Mouse (Mus musculus) hindbrain, embryonic 10.5 days (tissue): Measurements from ENCODE around the gene Rbm28. TPM values are rescaled to one million over a fixed set of nuclear protein-coding genes. Genes with fewer than 3 reads are reported as not detected.

Source experiments
- DNase-seq: peaks from one replicate; pipeline ENCODE4 v3.0.0-alpha.2; 2017; ENCODE audit warnings: low spot score
- H3K27ac ChIP-seq: fragments of 300-500 bp; sonication (generic); 2 replicates; pipeline ENCODE4 v1.5.1; 2016; ENCODE audit warnings: mild to moderate bottlenecking, moderate library complexity
- H3K27me3 ChIP-seq: fragments of 300-500 bp; sonication (generic); 2 replicates; pipeline ENCODE4 v1.6.1; 2016; ENCODE audit warnings: mild to moderate bottlenecking; ENCODE audit not compliant: poor library complexity, insufficient read depth, severe bottlenecking
- H3K36me3 ChIP-seq: fragments of 300-500 bp; sonication (generic); 2 replicates; pipeline ENCODE4 v1.6.1; 2016; ENCODE audit warnings: mild to moderate bottlenecking, moderate library complexity
- H3K4me1 ChIP-seq: fragments of 300-500 bp; sonication (generic); replicated peaks from 2 replicates; pipeline ENCODE4 v1.6.1; 2016; ENCODE audit warnings: mild to moderate bottlenecking
- H3K4me3 ChIP-seq: fragments of 300-500 bp; sonication (generic); 2 replicates; pipeline ENCODE4 v1.5.1; 2016; ENCODE audit warnings: mild to moderate bottlenecking, moderate library complexity
- H3K9me3 ChIP-seq: fragments of 300-500 bp; sonication (generic); 2 replicates; pipeline ENCODE4 v1.6.1; 2016; ENCODE audit warnings: mild to moderate bottlenecking, moderate library complexity
- WGBS: fragments of 180-500 bp; shearing (Covaris S2); methylation state at CpG from one replicate; pipeline ENCODE4 v1.1.7; 2016; 5-methylcytosine and 5-hydroxymethylcytosine counted together
- polyA plus RNA-seq: library from polyadenylated mRNA; unstranded; fragments of >200 nt; fragmentation: Nextera tagmentation; extraction: Ambion mirVana; gene quantifications from 2 replicates; pipeline ENCODE4 v1.2.1, GENCODE M21; 2016

The Rbm28 gene
- polyA plus RNA-seq, 1 experiment from 2014 or later: 39.3 TPM

DNA sequence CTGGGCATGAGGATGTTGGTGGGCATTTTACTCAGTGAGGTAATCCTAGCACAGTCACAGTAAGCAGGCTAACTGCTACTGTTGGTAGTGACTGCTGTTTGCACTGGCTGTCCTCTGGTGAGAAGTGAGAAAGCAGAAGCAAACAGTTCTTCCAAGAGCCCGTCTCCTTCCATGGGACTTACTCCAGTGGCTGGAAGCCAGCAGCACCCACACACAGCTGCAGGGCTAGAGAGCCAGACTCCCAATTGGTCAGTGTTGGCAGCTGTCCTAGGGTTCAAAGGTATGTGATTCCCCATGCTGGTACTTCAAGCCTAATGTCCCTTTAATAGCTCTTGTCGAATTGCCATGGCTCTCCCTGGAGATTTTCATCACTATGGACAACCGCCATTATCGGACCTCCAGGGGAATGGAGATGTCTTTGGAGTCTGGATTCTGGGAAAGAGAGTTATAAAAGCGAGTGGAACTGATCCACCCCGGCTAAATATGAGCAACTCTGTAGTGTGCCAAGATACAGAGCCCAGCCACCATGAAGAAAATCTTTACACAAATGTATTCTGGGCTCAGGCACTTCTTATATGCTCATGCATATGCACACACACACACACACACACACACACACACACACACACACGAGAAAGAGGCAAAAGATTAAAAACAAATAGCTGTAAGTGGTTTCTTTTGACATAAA, 47.2 kb downstream of the Rbm28 start:
- no peak for DNase-seq
- WGBS: 81% methylated on average over 7 of the region's 7 CpGs

DNA sequence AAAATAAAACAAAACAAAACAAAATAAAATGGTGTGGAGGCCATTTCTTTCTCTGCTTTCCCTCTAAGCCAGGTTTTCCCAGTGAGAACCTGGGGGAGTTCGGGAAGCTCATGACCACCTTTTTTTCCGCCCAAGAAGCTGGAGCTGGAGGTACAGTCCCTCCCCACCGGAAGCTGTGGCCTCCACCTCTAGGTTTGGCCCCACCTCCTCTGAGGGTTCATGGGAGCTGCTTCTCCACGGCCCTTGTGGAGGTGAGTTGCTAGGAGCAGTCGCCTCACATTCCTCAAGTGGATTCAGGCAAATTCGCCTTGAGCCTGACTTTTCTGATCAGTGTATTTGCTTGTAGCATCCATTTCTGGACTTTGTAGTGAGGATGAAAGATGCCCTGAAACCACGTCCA, 49.0 kb downstream of the Rbm28 start:
- Histone ChIP-seq H3K4me1 (no peaks in the 10 kb centered on the region), H3K27me3 (no peaks in the 10 kb centered on the region), H3K9me3 (peaks cover 16% of the 10 kb centered on the region; the same call in 1 of the 2 replicates), H3K36me3 (no peaks in the 10 kb centered on the region), H3K27ac (no peak overlapping the region), H3K4me3 (no peak overlapping the region)
- DNase-seq: no peak
- WGBS: 71% methylated on average over 7 of the region's 7 CpGs

More for the DNA sequence above, 47.2 kb downstream of the Rbm28 start:
- no peaks in the 10 kb centered on the region for H3K9me3 ChIP-seq
- H3K4me1 ChIP-seq: no peaks in the 10 kb centered on the region
- no peak overlapping the region for H3K27ac ChIP-seq
- no peak overlapping the region for H3K4me3 ChIP-seq
- no peaks in the 10 kb centered on the region for H3K27me3 ChIP-seq
- 0 out of 2 replicates have a peak, but pooled peaks cover 3% of the 10 kb centered on the region for H3K36me3 ChIP-seq

DNA sequence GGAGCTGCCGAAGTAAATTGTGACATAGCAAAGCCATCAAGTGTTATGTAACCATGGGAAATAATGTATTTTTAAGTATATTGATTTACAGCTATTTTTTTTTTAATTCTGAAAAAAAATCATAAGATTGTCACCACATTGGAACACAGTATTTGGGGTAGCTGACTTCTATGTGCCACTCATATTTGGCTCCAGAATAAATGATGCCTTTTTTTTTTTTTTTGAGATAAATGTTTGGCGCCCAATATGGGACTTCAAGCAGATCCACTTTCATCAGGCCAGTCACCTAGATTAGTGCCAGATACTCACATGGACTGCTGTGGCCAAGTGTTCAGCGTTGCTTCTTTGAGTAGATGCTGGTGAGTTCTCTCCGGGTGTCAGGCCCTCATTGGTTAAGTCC, 53.3 kb downstream of the Rbm28 start:
- Histone ChIP-seq H3K27ac (no peak overlapping the region), H3K27me3 (no peaks in the 10 kb centered on the region), H3K4me1 (no peaks in the 10 kb centered on the region), H3K9me3 (peaks cover 17% of the 10 kb centered on the region; the same call in 1 of the 2 replicates), H3K4me3 (no peak overlapping the region), H3K36me3 (no peaks in the 10 kb centered on the region)
- WGBS: 91% methylated on average over 4 of the region's 4 CpGs
- DNase-seq: no peak

DNA sequence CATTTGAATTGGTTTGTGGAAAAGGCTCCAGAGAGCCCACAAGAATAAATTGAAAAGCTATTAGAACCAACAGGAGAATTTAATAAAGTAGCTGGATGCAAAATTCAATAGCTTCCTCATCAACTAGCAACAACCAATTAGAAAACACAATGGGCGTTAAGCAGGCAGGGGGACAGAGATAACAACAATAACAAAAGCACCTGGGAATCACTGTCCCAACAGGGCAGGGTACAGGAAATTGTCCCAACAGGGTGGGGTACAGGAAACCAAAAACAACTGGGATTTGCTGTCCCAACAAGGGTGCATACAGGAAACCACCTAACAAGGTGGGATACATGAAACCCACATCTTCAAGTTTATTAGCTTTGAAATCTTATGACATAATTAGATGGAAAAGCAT, 56.4 kb downstream of the Rbm28 start:
- Histone ChIP-seq H3K9me3 (peaks cover 17% of the 10 kb centered on the region; the same call in 1 of the 2 replicates), H3K4me3 (no peak overlapping the region), H3K27ac (no peak overlapping the region), H3K36me3 (no peaks in the 10 kb centered on the region), H3K4me1 (no peaks in the 10 kb centered on the region), H3K27me3 (no peaks in the 10 kb centered on the region)
- no peak for DNase-seq
- 75% methylated on average over 1 of the region's 1 CpGs for WGBS

DNA sequence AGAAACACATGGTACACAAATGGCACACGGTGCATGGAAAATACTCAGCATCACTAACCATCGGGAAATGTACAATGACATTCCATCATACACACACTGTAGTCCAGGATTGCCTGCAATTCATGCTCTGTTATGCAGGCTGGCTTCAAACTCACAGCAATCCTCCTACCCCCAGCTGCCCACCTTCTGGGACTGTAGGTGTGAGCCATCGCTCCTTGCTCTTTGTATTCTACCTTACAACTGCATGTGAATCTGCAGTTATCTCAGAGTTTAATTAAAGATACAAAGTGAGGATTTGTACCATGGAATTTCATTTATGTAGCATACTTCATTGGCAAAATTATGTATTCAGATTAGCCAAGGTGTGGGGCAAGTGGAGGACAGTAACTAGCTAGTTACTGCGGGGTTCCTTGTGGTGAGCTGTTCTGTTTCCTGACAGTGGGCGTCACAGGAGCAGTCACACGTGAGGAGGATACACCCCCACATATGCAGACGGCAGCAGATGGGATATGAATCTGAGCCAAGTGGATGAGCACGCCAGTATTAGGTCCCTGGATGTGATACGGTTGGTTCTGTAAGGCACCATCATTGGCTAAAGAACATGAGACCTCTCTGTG, 63.5 kb downstream of the Rbm28 start:
- 90% methylated on average over 9 of the region's 9 CpGs for WGBS
- Histone ChIP-seq H3K9me3 (no peaks in the 10 kb centered on the region), H3K27ac (no peak overlapping the region; the same call in 1 of the 2 replicates), H3K4me3 (no peak overlapping the region), H3K27me3 (no peaks in the 10 kb centered on the region), H3K4me1 (peaks cover 18% of the 10 kb centered on the region), H3K36me3 (no peaks in the 10 kb centered on the region)
- no peak for DNase-seq

DNA sequence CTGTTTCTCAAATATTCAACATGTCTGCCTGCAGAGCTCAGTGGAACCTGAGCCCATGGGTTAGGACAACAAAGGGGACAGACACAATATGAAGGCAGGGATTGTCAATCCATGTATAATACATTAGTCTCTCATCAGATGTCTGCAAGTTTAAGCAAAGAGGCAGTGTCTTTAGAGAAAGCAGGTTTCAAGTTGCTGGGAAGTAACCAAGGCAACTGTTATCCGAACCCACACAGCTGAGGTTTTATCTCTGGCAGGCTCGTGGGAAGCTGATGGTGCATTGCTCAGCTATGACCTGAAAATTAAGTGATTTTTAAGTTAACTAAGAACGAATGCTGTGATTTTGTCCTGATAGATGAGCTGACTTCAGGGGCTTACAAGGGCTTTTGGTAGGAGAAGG, 64.4 kb downstream of the Rbm28 start:
- 28% methylated on average over 3 of the region's 3 CpGs for WGBS
- H3K4me3 ChIP-seq: no peak overlapping the region
- H3K4me1 ChIP-seq: peaks cover 18% of the 10 kb centered on the region
- no peaks in the 10 kb centered on the region for H3K9me3 ChIP-seq
- DNase-seq: peak; percentile 13
- peak overlapping the region; percentile 36; the same call in 1 of the 2 replicates for H3K27ac ChIP-seq
- no peaks in the 10 kb centered on the region for H3K36me3 ChIP-seq
- H3K27me3 ChIP-seq: no peaks in the 10 kb centered on the region

DNA sequence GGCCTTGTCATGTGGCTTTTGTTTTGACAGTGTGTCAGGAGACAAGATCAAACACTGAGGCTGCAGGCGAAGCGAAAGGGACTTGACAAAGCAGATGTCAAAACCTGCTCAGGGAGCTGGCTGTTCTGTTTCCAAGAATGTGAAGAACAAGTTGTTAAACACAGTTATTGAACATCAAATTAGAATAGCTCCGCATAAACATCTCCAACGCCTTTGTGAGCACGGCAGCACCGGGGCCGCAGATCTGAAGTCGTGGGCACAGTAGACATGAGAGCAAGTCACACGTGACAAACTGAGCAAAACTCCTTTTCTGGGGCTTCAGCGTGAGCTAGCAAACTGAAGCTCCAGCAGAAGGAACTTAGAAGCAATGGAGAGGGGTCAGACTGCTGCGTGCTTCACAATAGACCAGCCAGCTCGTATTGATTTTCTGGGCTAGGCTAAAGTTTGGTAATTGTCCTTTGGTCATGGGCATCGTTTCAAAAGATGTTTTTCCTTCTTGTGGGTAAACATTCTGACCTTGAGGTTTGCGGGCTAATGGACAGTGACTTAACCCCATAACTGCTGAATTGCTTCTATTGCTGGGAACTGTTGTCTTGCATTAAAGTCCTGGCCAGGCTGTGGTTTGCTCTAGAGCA, 65.2 kb downstream of the Rbm28 start:
- peak; percentile 11 for DNase-seq
- WGBS: 60% methylated on average over 14 of the region's 14 CpGs
- H3K27ac ChIP-seq: peak overlapping the region; percentile 36
- no peaks in the 10 kb centered on the region for H3K36me3 ChIP-seq
- H3K9me3 ChIP-seq: no peaks in the 10 kb centered on the region
- H3K4me3 ChIP-seq: no peak overlapping the region
- H3K4me1 ChIP-seq: peaks cover 18% of the 10 kb centered on the region
- no peaks in the 10 kb centered on the region for H3K27me3 ChIP-seq

DNA sequence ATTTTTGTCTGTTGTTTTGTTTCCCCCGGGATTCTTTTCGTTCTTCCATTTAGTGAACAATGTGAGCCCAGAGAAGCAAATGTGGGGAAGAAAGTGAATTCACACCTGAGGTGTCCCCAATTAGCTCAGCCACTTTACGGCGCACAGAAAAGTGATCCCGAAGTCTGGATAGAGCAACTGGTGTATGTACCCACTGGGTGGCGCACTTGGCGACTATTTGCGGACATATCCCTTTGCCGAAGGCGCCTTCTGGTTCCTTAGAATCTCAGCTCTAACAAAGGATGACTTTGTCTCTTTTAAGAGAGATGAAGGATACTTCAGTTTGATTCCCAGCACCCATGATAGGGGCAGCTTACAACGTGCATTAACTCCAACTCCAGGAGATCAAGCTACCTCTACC, 71.9 kb downstream of the Rbm28 start:
- no peaks in the 10 kb centered on the region for H3K36me3 ChIP-seq
- H3K27ac ChIP-seq: no peak overlapping the region
- H3K4me3 ChIP-seq: no peak overlapping the region
- 64% methylated on average over 11 of the region's 11 CpGs for WGBS
- no peaks in the 10 kb centered on the region for H3K4me1 ChIP-seq
- no peaks in the 10 kb centered on the region for H3K27me3 ChIP-seq
- peaks cover 17% of the 10 kb centered on the region for H3K9me3 ChIP-seq
- DNase-seq: no peak

DNA sequence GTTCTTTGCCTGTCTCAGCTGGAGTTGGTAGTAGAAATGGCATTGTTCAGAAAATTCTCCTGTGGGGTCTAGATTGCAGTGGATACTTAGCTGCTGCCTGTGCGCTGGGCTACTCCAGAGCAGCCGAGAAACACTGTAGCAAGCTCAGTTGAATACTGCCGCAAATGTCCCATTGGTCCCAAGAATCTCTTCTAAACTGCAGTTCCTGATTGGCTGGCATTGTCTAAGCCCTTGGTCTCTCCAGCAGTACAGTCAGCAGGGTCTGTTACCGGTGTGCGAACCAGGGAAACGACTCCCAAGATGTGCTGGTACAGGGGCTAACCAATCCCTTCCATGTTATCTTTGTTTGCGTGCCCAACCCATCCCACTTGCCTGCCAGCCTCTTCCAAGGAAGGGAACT, 72.6 kb downstream of the Rbm28 start:
- no peak for DNase-seq
- peaks cover 17% of the 10 kb centered on the region for H3K9me3 ChIP-seq
- no peaks in the 10 kb centered on the region for H3K36me3 ChIP-seq
- no peaks in the 10 kb centered on the region for H3K27me3 ChIP-seq
- H3K4me1 ChIP-seq: no peaks in the 10 kb centered on the region
- WGBS: 84% methylated on average over 7 of the region's 7 CpGs
- no peak overlapping the region for H3K27ac ChIP-seq
- no peak overlapping the region for H3K4me3 ChIP-seq

DNA sequence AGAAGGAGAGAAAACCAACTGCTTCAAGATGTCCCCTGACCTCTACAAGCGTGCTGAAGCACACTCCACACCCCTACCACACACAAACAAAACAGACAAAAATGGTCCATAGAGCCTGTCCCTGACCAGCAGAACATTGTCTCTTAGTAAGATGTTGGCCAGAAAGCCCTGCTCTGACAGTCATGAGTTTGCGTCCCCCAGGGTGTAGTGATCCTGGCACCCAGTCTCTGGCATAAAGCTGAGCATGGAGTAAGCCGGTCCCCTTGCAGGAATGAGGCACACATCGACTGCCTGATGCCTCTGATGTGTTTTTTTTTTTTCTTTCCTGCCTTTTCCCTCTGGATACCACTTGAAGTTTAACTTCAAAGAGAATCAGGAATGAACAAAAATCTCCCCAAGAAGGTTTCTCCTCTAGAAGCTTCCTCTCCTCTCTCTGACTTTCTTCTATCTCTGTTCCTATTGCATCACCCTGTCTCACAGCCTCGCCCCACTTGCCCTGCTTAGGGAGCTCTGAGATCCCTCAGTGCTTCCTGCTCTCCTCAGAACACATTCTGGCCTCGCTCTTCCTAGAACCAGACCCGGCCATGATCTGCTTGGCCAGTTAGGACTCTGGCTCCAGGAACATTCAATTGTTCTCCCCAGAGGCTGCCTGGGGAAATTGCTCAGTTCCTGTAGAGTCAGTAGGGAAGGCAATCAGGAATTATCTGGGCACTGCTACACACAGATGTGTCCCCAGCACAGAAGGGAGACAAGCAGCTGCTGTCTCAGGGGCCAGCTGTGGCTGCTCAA, 76.7 kb downstream of the Rbm28 start:
- Histone ChIP-seq H3K4me1 (no peaks in the 10 kb centered on the region; the same call in 1 of the 2 replicates), H3K27ac (no peak overlapping the region), H3K9me3 (peaks cover 11% of the 10 kb centered on the region), H3K27me3 (no peaks in the 10 kb centered on the region), H3K36me3 (no peaks in the 10 kb centered on the region), H3K4me3 (no peak overlapping the region)
- DNase-seq: peak; percentile 3
- 71% methylated on average over 7 of the region's 7 CpGs for WGBS

DNA sequence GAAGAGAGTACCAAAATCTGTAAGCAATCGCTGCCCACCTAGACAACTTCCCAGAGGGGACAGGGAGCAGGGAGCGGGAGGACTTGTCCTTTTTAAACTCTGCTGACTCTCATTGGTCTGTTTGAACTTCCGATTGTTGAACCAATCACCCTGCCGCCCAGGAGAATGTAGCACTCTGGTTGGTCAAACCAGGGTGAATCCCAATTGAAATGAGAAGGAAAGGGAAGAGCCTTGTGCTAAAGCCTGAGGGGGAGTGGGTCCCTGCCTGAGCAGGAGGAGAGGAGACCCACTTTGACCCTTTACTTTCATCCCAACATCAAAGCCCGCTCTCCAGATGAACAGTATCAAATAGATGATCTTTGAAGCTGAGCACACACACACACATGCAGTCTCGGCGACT, 80.4 kb downstream of the Rbm28 start:
- Histone ChIP-seq H3K27me3 (no peaks in the 10 kb centered on the region), H3K4me3 (no peak overlapping the region), H3K4me1 (no peaks in the 10 kb centered on the region; the same call in 1 of the 2 replicates), H3K27ac (no peak overlapping the region), H3K36me3 (no peaks in the 10 kb centered on the region), H3K9me3 (no peaks in the 10 kb centered on the region)
- DNase-seq: peak; percentile 8
- 63% methylated on average over 7 of the region's 7 CpGs for WGBS

DNA sequence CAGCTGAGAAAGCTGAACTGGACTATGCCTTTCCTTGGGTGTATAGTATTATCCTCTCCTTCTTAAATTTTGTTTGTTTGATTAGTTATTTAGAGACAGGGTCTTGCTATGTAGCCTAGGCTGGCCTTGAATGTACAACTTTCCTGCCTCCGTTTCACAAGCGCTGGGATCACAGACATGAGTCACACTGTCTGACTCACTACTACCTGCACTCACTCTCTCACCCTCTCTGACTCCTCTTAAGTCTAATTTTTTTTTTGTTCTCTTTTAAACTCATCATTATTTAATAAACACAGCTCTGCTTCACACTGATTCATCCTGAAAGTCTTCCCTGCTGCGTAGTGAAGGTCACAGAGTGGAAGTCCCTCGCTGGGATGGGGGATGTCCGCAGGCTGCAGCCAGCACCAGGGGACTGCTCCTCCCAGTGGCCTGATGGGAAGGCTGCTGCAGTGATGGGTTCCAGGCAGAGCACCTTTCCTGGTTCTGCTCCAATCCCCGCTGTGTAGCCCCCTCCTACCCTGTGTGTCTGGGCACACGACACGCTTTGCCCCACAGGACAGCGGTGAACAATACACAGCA, 81.9 kb downstream of the Rbm28 start:
- WGBS: 48% methylated on average over 9 of the region's 9 CpGs
- no peaks in the 10 kb centered on the region for H3K9me3 ChIP-seq
- no peaks in the 10 kb centered on the region for H3K27me3 ChIP-seq
- no peaks in the 10 kb centered on the region for H3K36me3 ChIP-seq
- no peak for DNase-seq
- no peaks in the 10 kb centered on the region; the same call in 1 of the 2 replicates for H3K4me1 ChIP-seq
- no peak overlapping the region for H3K4me3 ChIP-seq
- H3K27ac ChIP-seq: no peak overlapping the region
